Mouse (Mus musculus) MEL (cell line): ENCODE data around the gene Rtn2.

Experiments used
- BHLHE40 ChIP-seq: IDR thresholded peaks from 2 replicates; pipeline ENCODE4 v1.6.1; 2012; ENCODE audit warnings: low read depth, mild to moderate bottlenecking, inconsistent platforms, low read length, improper control_type of control experiment, borderline replicate concordance
- CTCF ChIP-seq, 3 experiments: IDR thresholded peaks in 2 of 3; conservative IDR thresholded peaks in 1 of 3; 2 replicates each; pipeline ENCODE4 v1.5.1; 2011 to 2012; ENCODE audit warnings: low read length in 3 of 3, low read depth in 2 of 3, mild to moderate bottlenecking in 2 of 3, improper control_type of control experiment in 1 of 3, inconsistent platforms in 1 of 3, mixed read lengths in 1 of 3, moderate library complexity in 1 of 3; ENCODE audit not compliant: control insufficient read depth in 1 of 3, insufficient read depth in 1 of 3, poor library complexity in 1 of 3, severe bottlenecking in 1 of 3
- EP300 ChIP-seq, 2 experiments: IDR thresholded peaks; 2 replicates each; pipeline ENCODE4 v1.6.1; 2011; ENCODE audit warnings: improper control_type of control experiment in 2 of 2, low read length in 2 of 2, low read depth in 1 of 2, mild to moderate bottlenecking in 1 of 2
- GABPA ChIP-seq: IDR thresholded peaks from 2 replicates; pipeline ENCODE4 v1.6.1; 2012; ENCODE audit warnings: low read depth, mild to moderate bottlenecking, inconsistent platforms, low read length, improper control_type of control experiment, moderate library complexity
- HCFC1 ChIP-seq: IDR thresholded peaks from 2 replicates; pipeline ENCODE4 v1.6.1; 2012; ENCODE audit warnings: low read depth, mild to moderate bottlenecking, inconsistent platforms, low read length, improper control_type of control experiment, moderate library complexity
- JUND ChIP-seq: IDR thresholded peaks from 2 replicates; pipeline ENCODE4 v1.6.1; 2011; ENCODE audit warnings: low read depth, mild to moderate bottlenecking, improper control_type of control experiment, low read length
- NRF1 ChIP-seq: IDR thresholded peaks from 2 replicates; pipeline ENCODE4 v1.6.1; 2014; ENCODE audit warnings: low read depth, mild to moderate bottlenecking, inconsistent platforms, low read length, improper control_type of control experiment, moderate library complexity; ENCODE audit not compliant: poor library complexity, insufficient read depth, severe bottlenecking
- POLR2A ChIP-seq, 2 experiments: IDR thresholded peaks; 2 replicates each; pipeline ENCODE4 v1.6.1; 2011 to 2012; ENCODE audit warnings: low read length in 2 of 2, mild to moderate bottlenecking in 2 of 2, control low read depth in 1 of 2, improper control_type of control experiment in 1 of 2, low read depth in 1 of 2, moderate library complexity in 1 of 2; ENCODE audit not compliant: control insufficient read depth in 1 of 2, insufficient read depth in 1 of 2, poor library complexity in 1 of 2
- RAD21 ChIP-seq: IDR thresholded peaks from 2 replicates; pipeline ENCODE4 v1.6.1; 2011; ENCODE audit warnings: mild to moderate bottlenecking, low read depth, low read length, improper control_type of control experiment
- USF1 ChIP-seq: IDR thresholded peaks from 2 replicates; pipeline ENCODE4 v1.6.1; 2014; ENCODE audit warnings: low read depth, mild to moderate bottlenecking, inconsistent platforms, low read length, improper control_type of control experiment, moderate library complexity
- ZKSCAN1 ChIP-seq: IDR thresholded peaks from 2 replicates; pipeline ENCODE4 v1.6.1; 2012; ENCODE audit warnings: low read depth, mild to moderate bottlenecking, inconsistent platforms, low read length, improper control_type of control experiment, moderate library complexity
- ZNF384 ChIP-seq: IDR thresholded peaks from 2 replicates; pipeline ENCODE4 v1.6.1; 2012; ENCODE audit warnings: low read depth, mild to moderate bottlenecking, inconsistent platforms, low read length, improper control_type of control experiment

DNA sequence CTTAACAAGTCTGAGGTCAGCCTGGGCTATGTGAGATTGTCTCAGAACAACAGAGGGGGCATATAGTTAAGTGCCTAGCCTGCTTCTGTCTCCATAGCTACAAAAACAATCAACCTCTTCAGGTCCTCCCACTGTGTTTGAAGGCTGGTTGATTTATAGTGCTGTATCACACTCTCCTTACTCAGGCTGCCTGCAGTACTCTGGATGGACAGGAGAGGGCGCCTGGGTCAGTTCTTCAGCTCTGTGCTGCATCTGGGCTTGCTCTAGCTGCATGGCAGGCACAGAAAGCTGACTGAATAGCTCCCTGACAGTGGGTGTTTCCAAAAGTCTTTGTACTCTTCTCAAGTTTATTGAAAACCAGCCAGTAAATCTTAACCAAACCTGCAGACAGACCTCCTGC is 43.0 kb upstream of the Rtn2 start:
- TF ChIP-seq CTCF (IDR thresholded peaks at IDR 0.05 in 2 of 3, conservative IDR thresholded peaks at IDR 0.05 in 1 of 3; ENCODE audit: control insufficient read depth in 1 of 3, insufficient read depth in 1 of 3, low read depth in 2 of 3, low read length in 3 of 3, poor library complexity in 1 of 3, severe bottlenecking in 1 of 3): peak; percentile 92 to 100 (median 97)
- no peak for TF ChIP-seq POLR2A (IDR thresholded peaks at IDR 0.05; ENCODE audit: control insufficient read depth in 1 of 2, insufficient read depth in 1 of 2, low read depth in 1 of 2, low read length in 2 of 2, poor library complexity in 1 of 2)
- TF ChIP-seq USF1: no peak
- TF ChIP-seq ZKSCAN1: no peak
- TF ChIP-seq RAD21: peak; percentile 76
- TF ChIP-seq EP300 (IDR thresholded peaks at IDR 0.05; ENCODE audit: low read depth in 1 of 2, low read length in 2 of 2): no peak
- no peak for TF ChIP-seq BHLHE40
- TF ChIP-seq GABPA: no peak
- no peak for TF ChIP-seq ZNF384
- TF ChIP-seq HCFC1: no peak
- no peak for TF ChIP-seq NRF1
- TF ChIP-seq JUND: no peak
